Mouse (Mus musculus) limb, embryonic 13.5 days (tissue): ENCODE measurements around the gene Duox2. TPM values are rescaled to one million over a fixed set of nuclear protein-coding genes. Genes with fewer than 3 reads are reported as not detected.

Experiments used
- ATAC-seq: fragments of 200-750 bp; cut with Nextera tagmentation; 2 replicates; pipeline ENCODE4 v1.8.0; 2017; ENCODE audit warnings: low read depth, moderate number of reproducible peaks, moderate TSS enrichment; ENCODE audit not compliant: low FRiP score
- H3K27ac ChIP-seq: fragments of 300-500 bp; sonication (generic); 2 replicates; pipeline ENCODE4 v1.5.1; 2015; ENCODE audit warnings: inconsistent platforms, mild to moderate bottlenecking, moderate library complexity
- H3K27me3 ChIP-seq: fragments of 300-500 bp; sonication (generic); 2 replicates; pipeline ENCODE4 v1.6.1; 2015; ENCODE audit warnings: mild to moderate bottlenecking, inconsistent platforms
- H3K36me3 ChIP-seq: fragments of 300-500 bp; sonication (generic); 2 replicates; pipeline ENCODE4 v1.6.1; 2015; ENCODE audit warnings: inconsistent platforms, mild to moderate bottlenecking, moderate library complexity
- H3K4me1 ChIP-seq: fragments of 300-500 bp; sonication (generic); 2 replicates; pipeline ENCODE4 v1.6.1; 2015; ENCODE audit warnings: inconsistent platforms
- H3K4me2 ChIP-seq: fragments of 300-500 bp; sonication (generic); replicated peaks from 2 replicates; pipeline ENCODE4 v1.6.1; 2015; ENCODE audit warnings: inconsistent platforms, mild to moderate bottlenecking, moderate library complexity
- H3K4me3 ChIP-seq: fragments of 300-500 bp; sonication (generic); 2 replicates; pipeline ENCODE4 v1.5.1; 2015; ENCODE audit warnings: moderate library complexity, mild to moderate bottlenecking, inconsistent platforms
- H3K9ac ChIP-seq: fragments of 300-500 bp; sonication (generic); 2 replicates; pipeline ENCODE4 v1.6.1; 2015; ENCODE audit warnings: mild to moderate bottlenecking, inconsistent platforms
- H3K9me3 ChIP-seq: fragments of 300-500 bp; sonication (generic); 2 replicates; pipeline ENCODE4 v1.6.1; 2016; ENCODE audit warnings: inconsistent platforms
- WGBS: fragments of 180-500 bp; shearing (Covaris S2); methylation state at CpG from one replicate; pipeline ENCODE4 v1.1.7; 2015; 5-methylcytosine and 5-hydroxymethylcytosine counted together
- polyA plus RNA-seq: library from polyadenylated mRNA; unstranded; fragments of >200 nt; fragmentation: Nextera tagmentation; extraction: Ambion mirVana; gene quantifications from 2 replicates; pipeline ENCODE4 v1.2.1, GENCODE M21; 2015

Gene Duox2
- polyA plus RNA-seq, 1 experiment from 2014 or later, result 0.03 TPM

DNA sequence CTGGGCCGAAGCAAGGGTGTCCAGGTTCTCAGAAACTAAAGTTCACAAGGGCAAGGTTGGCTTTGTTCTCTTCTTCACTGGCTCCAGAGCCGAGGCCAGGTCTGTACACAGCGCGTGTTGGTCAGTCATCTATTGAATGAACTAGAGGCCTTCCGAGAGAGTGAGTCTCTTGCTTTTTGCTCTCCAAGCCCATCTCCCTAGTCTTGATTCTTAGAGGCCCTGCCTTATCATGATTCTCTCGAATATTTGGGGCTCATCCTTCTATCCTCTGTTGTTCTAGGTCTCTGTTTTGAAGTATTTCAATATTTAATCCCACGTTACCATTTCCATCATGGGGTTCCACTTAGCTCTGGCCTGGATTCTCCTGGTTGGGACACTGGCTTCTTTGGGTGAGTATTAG lies 17.1 kb upstream of the Duox2 start, which contains the start of gene Duox1:
Gene Duox1 (plus strand): TSS at position 301 of the 400 bp plus-strand sequence.
- Histone ChIP-seq H3K4me3 (no peak within 1 kb of the TSS), H3K4me2 (no peak within 1 kb of the TSS), H3K36me3 (no peaks in the 10 kb centered on the region), H3K27me3 (peaks cover 75% of the 10 kb centered on the region), H3K9ac (no peak within 1 kb of the TSS), H3K4me1 (peaks cover 11% of the 10 kb centered on the region; the same call in 1 of the 2 replicates), H3K27ac (no peak within 1 kb of the TSS), H3K9me3 (no peaks in the 10 kb centered on the region)
- ATAC-seq, result no peak
- 81% methylated on average over 7 of the region's 7 CpGs for WGBS

DNA sequence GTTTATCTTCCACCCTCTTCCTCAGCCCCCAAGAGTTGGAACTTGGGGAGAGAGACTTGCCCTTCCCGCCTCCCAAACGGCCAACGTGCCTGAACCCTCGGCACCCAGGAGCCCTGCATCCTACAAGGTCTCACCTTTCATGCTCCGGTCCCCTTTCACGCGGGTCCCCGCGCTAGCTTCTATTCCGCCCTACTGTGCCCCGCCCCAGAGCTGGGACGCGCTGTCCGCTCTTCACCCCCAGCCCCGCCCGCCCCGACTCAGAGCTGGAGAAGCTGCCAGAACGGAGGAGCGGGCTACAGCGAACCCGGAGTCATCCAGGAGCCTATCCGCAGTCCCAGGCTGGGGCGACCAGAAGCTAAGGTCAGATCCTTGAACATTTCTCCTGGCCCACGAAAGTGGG lies 15.3 kb upstream of the Duox2 start, which contains the start of gene Duoxa1:
Gene Duoxa1 (minus strand): TSS at position 195 of the 400 bp plus-strand sequence.
- H3K27me3 ChIP-seq, result peaks cover 86% of the 10 kb centered on the region
- H3K27ac ChIP-seq, result no peak within 1 kb of the TSS
- peaks cover 11% of the 10 kb centered on the region; the same call in 1 of the 2 replicates for H3K4me1 ChIP-seq
- no peaks in the 10 kb centered on the region for H3K36me3 ChIP-seq
- H3K4me3 ChIP-seq, result peak within 1 kb of the TSS; percentile 35
- peak within 1 kb of the TSS; percentile 57 for H3K4me2 ChIP-seq
- H3K9me3 ChIP-seq, result no peaks in the 10 kb centered on the region
- 0 out of 2 replicates have a peak, but pooled peaks have one; percentile 7 for ATAC-seq
- H3K9ac ChIP-seq, result 0 out of 2 replicates have a peak within 1 kb of the TSS, but pooled peaks have one; percentile 19
- WGBS, result 3% methylated on average over 24 of the region's 24 CpGs

DNA sequence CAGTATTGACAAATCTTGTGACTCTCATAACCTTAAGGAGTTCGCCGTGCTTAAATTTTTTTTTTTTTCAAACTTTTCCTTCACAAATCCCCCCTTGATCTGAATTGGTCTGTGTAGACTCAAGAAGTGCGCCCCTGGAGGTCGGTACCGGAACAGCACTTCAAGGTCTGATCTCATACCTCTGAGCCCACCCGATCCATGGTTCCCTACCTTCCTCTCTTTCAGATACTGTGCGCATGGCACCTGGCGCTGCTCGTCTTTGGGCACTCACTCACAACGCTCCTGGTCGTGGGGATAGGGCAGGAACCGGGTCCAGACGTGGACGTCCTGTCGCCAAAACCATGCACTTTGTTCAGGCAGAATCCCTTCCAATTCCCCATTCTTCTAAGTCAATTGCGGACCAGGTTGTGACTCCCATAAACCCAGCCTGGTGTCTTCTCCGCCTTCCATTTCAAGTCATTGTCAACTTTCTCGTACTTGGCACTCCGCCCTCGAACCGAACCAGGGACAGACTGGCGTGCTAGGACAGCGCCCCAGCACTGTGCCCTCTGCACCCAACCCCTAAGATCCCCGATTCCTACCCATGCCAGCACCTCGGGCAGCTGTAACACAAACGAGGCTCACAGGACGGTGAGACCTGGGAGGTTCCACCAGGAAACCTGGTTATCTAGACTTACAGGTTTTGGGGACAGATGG lies 14.6 kb upstream of the Duox2 start:
- peak overlapping the region; percentile 57 for H3K4me2 ChIP-seq
- no peak overlapping the region for H3K27ac ChIP-seq
- H3K9me3 ChIP-seq, result no peaks in the 10 kb centered on the region
- H3K4me1 ChIP-seq, result peaks cover 11% of the 10 kb centered on the region; the same call in 1 of the 2 replicates
- no peak overlapping the region for H3K9ac ChIP-seq
- H3K36me3 ChIP-seq, result no peaks in the 10 kb centered on the region
- ATAC-seq, result 0 out of 2 replicates have a peak, but pooled peaks have one; percentile 36
- peak overlapping the region; percentile 35 for H3K4me3 ChIP-seq
- whole genome bisulfite sequencing, result 3% methylated on average over 27 of the region's 27 CpGs
- peaks cover 82% of the 10 kb centered on the region for H3K27me3 ChIP-seq

DNA sequence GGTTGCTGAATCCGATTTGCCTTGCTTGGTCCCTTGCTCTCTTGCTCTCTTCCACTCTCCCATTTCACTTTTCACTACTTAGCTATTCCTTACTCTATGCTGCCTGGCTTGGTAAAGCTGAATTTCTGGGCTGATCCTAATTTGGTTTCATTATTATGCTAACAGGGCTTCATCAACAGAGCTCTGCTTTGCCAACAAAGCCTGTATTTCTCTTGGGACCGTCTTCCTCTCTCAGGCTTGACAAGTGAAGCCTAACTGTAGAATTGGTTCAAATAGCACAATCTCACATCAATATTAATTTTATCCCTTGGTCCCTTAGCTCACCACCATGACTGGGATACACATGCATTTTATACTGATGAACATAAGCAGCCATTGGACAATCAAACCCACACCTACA lies 13.3 kb upstream of the Duox2 start:
- no peak overlapping the region for H3K9ac ChIP-seq
- H3K4me1 ChIP-seq, result peaks cover 11% of the 10 kb centered on the region; the same call in 1 of the 2 replicates
- H3K4me2 ChIP-seq, result no peak overlapping the region
- WGBS, result 67% methylated on average over 2 of the region's 2 CpGs
- no peak overlapping the region for H3K4me3 ChIP-seq
- peaks cover 86% of the 10 kb centered on the region for H3K27me3 ChIP-seq
- H3K36me3 ChIP-seq, result no peaks in the 10 kb centered on the region
- no peak overlapping the region for H3K27ac ChIP-seq
- H3K9me3 ChIP-seq, result no peaks in the 10 kb centered on the region
- no peak for ATAC-seq

DNA sequence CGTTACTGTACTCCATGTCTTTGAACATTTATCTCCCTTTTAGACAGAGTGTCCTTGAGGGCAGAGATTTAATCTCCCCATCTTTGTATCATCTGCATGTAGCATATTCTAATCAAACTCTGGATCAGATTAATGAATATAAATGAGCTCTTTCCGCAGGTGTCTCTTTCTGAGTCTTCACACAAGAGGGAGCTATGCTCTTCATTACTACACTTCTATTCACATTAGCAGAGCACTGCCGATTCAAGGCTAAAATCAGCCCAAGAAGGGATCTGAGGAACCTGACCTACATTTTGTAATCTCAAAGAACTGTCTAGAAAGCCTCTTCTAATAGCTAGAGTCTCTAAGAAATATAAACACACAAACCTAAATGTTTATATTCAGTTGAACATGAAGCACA lies 11.4 kb upstream of the Duox2 start:
- 46% methylated on average over 3 of the region's 3 CpGs for WGBS
- Histone ChIP-seq H3K36me3 (no peaks in the 10 kb centered on the region), H3K27ac (no peak overlapping the region), H3K4me3 (no peak overlapping the region), H3K4me2 (no peak overlapping the region), H3K27me3 (peaks cover 90% of the 10 kb centered on the region), H3K9ac (no peak overlapping the region), H3K4me1 (peaks cover 11% of the 10 kb centered on the region; the same call in 1 of the 2 replicates), H3K9me3 (no peaks in the 10 kb centered on the region)
- no peak for ATAC-seq

DNA sequence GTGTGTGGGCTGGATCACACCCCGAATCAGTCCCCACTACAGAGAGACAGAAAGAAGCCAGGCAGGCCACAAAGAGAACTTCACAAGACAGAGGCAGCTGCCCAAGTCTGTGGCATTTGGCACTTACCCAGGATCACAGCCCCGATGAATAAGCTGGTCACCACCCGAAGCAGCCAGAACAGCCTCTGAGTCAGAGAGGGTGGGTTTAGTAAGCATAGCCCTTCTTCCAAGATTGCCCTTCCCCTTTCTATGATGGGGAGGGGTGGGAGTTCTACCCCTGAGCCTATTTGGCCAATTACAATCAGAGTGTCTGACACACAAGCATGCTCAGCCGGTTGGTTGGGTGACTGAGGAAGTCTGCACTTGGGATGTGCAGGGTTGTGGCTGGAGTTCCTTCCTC lies 7.9 kb upstream of the Duox2 start:
- ATAC-seq, result no peak
- Histone ChIP-seq H3K27me3 (peaks cover 89% of the 10 kb centered on the region), H3K27ac (no peak overlapping the region), H3K4me3 (no peak overlapping the region), H3K36me3 (no peaks in the 10 kb centered on the region), H3K9ac (no peak overlapping the region), H3K9me3 (no peaks in the 10 kb centered on the region), H3K4me2 (no peak overlapping the region), H3K4me1 (peaks cover 11% of the 10 kb centered on the region)
- WGBS, result 46% methylated on average over 4 of the region's 4 CpGs

DNA sequence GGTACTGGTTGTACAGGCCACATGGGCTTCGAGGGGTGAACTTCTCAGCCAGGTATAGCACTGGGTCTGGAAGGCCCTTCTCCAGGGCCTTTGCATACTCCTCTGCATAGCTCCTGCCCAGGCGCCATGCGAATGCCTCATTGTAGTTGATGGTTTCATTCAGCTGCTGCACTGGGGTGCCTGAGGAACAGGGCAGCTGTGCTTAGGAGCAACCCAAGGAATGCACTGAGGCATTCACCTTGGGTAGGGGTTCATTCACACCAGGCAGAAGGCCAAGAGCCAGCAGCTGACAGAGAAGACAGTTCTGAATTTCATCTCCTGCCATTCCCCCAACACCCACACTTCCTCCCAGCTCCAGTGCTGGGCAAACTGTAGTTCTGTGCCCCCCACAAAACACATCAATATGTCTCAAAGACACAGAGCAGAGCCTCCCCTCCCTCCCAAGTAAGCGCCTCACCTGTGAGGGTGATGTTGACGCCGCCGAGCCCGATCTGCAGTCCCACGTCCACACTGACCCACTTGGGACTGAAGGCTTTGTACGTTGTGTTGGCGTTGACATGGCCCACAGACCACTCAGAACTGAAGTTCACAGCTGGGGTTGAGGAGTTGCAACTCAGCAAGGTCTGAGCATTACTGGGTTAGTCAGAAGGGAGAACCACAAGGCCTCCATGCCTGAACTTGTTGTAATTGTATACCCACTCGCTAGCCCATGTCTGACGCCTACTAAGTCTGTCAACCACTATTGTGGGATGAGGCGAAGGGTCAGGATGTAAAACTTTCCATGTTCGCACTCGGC lies 7.0 kb upstream of the Duox2 start:
- Histone ChIP-seq H3K9me3 (no peaks in the 10 kb centered on the region), H3K9ac (no peak overlapping the region), H3K36me3 (no peaks in the 10 kb centered on the region), H3K27ac (no peak overlapping the region), H3K4me1 (peaks cover 14% of the 10 kb centered on the region), H3K4me2 (no peak overlapping the region), H3K27me3 (peaks cover 89% of the 10 kb centered on the region), H3K4me3 (no peak overlapping the region)
- ATAC-seq, result no peak
- 83% methylated on average over 16 of the region's 16 CpGs for WGBS

DNA sequence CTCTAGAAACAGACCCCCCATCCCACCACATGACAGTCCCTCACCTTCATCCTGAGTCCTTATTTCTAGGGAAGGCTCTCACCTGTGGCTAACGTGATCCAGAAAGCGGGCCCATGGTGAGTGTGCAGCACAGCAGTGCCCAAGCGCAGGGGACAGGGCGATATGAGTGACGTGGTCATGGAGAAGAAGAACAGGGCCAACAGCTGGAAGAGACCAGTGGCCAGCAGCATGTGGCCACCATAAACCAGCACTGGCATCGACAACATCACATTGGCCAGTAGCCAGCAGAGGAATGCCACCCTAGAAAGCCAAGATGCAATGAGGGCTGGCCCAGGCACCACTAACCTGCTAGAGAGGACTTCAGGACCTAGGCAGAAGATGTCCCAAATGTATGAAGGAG lies 6.3 kb upstream of the Duox2 start:
- peaks cover 14% of the 10 kb centered on the region for H3K4me1 ChIP-seq
- no peaks in the 10 kb centered on the region for H3K9me3 ChIP-seq
- no peak overlapping the region for H3K4me2 ChIP-seq
- no peak overlapping the region for H3K4me3 ChIP-seq
- H3K9ac ChIP-seq, result no peak overlapping the region
- no peaks in the 10 kb centered on the region for H3K36me3 ChIP-seq
- 88% methylated on average over 6 of the region's 6 CpGs for WGBS
- no peak overlapping the region for H3K27ac ChIP-seq
- H3K27me3 ChIP-seq, result peaks cover 91% of the 10 kb centered on the region
- no peak for ATAC-seq

DNA sequence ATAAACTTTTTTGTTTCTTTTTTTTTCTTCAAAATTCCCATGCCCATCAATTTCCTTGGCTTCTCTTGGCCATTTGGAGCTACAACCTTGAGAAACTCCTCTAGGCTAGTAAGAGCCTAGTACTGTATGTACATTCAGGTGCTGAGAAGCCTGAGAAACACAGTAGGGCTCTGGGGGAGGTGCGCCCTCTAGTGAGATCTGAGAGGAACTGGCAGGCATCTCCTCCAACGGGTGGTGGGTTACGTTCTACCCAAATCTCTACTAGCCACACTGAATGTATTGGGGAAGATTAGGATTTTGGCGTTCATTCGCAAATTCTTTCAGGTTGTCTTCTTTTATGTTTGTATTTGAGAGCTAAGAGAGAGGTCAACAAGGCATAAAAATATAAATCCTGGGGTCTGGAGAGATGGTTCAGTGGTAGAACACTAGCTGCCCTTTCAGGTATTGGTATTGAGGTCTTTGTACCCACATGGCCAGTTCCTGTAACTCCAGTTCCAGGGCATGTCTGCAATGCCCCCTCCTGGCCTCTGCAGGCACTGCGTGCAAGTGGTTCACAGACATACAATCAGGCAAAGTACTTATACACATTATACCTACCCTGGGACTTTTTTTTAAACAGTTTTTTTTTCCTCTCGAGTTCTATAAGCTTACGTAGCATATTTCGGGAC lies 4.5 kb upstream of the Duox2 start:
- no peaks in the 10 kb centered on the region for H3K36me3 ChIP-seq
- WGBS, result 12% methylated on average over 9 of the region's 9 CpGs
- no peak overlapping the region for H3K4me2 ChIP-seq
- no peaks in the 10 kb centered on the region for H3K9me3 ChIP-seq
- H3K4me1 ChIP-seq, result peaks cover 31% of the 10 kb centered on the region
- H3K27me3 ChIP-seq, result peaks cover 97% of the 10 kb centered on the region
- no peak for ATAC-seq
- no peak overlapping the region for H3K4me3 ChIP-seq
- no peak overlapping the region for H3K27ac ChIP-seq
- no peak overlapping the region for H3K9ac ChIP-seq

DNA sequence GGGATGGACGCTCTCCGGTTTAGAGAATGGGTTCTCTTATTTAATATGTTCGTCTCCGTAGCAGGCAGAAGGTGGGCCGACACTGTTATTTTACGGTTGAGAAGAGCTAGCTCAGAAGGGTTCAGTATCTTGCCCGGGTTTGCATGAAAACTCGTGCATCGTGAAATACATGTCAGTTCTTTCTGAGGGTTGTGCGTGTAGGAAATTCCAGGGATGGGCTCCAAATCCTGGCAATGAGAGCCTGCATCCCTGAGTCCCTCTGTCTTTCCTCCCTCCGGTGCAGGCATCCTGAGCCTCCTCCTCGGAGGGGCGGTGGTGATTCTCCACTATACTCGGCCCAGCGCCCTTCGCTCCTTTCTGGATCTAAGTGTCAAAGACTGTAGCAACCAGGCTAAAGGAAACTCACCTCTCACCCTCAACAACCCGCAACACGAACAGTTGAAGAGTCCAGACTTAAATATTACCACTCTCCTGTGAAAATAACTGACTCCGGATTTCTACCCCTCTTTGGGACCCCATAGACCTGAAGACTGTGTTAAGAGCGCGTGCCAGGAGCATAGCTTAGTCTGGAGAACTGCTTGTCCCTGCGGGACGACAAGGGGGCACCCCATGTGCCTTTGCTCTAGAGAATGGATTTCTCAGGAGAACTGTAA lies 3.8 kb upstream of the Duox2 start:
- H3K9ac ChIP-seq, result 0 out of 2 replicates have a peak overlapping the region, but pooled peaks have one; percentile 25
- no peak overlapping the region for H3K27ac ChIP-seq
- ATAC-seq, result no peak
- no peaks in the 10 kb centered on the region for H3K36me3 ChIP-seq
- WGBS, result 7% methylated on average over 23 of the region's 23 CpGs
- H3K27me3 ChIP-seq, result peaks cover 97% of the 10 kb centered on the region
- peak overlapping the region; percentile 78 for H3K4me2 ChIP-seq
- H3K4me3 ChIP-seq, result peak overlapping the region; percentile 43
- H3K4me1 ChIP-seq, result peaks cover 37% of the 10 kb centered on the region
- H3K9me3 ChIP-seq, result no peaks in the 10 kb centered on the region

DNA sequence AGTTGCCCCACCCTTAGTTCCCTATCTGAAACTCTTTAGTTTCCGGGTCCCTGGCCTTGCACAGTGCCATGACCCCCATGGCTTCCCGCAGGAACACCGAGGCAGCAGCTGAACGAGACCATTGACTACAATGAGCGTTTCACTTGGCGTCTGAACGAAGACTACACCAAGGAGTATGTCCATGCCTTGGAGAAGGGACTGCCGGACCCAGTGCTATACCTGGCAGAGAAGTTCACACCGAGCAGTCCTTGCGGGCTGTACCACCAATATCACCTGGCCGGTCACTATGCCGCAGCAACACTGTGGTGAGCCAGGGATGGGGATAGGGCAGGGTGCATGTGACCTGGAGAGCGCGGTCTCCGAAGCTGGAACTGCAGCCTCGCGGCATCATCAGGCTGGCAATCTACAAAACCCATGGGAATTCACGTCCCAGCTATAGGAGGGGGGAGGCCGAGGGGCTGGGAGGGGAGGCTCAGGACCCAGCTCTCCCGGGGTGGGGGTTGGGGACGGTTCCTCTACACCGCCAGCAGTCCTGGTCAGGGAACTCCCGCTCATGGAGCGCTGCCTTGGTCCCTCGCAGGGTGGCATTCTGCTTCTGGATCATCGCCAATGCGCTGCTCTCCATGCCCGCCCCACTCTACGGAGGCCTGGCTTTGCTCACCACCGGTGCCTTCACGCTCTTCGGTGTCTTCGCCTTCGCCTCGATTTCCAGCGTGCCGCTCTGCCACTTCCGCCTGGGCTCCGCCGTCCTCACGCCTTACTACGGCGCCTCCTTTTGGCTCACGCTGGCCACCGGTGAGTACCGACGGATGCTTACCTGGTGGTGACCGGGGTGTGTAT lies 3.1 kb upstream of the Duox2 start:
- 0 out of 2 replicates have a peak, but pooled peaks have one; percentile 24 for ATAC-seq
- Histone ChIP-seq H3K36me3 (no peaks in the 10 kb centered on the region), H3K4me3 (peak overlapping the region; percentile 43), H3K9me3 (no peaks in the 10 kb centered on the region), H3K27ac (no peak overlapping the region), H3K4me2 (peak overlapping the region; percentile 78), H3K9ac (peak overlapping the region; percentile 32; the same call in 1 of the 2 replicates), H3K4me1 (peaks cover 37% of the 10 kb centered on the region), H3K27me3 (peaks cover 97% of the 10 kb centered on the region)
- WGBS, result under 1% methylated on average over 48 of the region's 48 CpGs
